Mouse (Mus musculus) brain, adult 2 months (tissue): ENCODE measurements around the gene Hsd11b1.
"Not testable (repeated sequence)": the region's sequence is repeated elsewhere in the genome, so short reads cannot be mapped to it uniquely, and the experiment has no call there.

Experiments
- DNase-seq: peaks from one replicate; pipeline ENCODE4 v3.0.0; 2011; ENCODE audit warnings: low read depth, low spot score

Gene Hsd11b1

DNA sequence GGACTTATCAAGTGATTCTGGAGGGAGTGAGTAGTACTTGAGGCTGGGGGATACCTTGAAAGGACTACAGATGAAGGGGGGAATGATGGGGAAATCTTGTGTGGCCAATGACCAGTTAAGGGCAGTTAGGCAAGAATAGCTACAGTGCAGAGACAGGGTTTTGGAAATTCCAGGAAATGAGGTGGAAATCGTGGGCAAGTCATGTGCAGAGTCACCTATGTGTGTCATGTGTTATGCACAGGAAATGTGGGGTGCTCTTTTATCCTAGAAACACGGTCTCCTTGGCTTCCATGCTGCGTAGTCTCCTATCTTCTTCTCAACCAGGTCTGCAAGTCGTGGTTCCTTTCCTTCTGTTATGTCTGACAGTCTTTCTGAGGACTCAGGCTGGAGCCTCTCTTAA lies 15.6 kb upstream of the Hsd11b1 start:
- no peak for DNase-seq

DNA sequence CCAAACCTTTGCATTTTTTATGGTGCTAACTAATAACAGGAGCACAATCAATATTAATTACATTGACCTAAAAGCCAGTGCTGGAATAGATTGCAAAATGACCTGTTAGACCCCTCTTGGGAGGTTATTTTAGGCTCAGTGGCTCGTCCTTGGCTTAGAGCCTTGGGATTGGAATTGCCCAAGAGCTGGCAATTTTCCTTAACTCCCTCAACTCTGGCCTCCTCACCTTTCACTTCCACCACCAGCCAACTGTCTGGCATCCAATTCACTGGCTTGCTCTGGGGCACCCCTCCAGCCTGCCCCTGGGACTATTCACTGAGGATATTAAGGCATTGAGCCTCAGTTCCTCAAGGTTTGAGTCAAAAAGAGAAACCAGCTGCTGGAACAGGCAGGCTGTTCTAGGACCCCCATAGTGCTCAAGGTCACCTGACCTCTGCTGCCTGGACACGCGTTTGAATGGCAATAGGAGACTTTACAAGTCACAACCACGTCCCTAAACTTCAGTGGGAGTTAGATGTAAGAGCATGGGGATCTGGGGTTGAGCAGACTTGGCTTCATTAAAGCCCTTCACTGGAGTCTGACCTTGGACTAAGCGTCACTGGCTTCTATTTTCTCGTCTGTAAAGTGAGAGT lies 14.7 kb upstream of the Hsd11b1 start:
- no peak for DNase-seq

DNA sequence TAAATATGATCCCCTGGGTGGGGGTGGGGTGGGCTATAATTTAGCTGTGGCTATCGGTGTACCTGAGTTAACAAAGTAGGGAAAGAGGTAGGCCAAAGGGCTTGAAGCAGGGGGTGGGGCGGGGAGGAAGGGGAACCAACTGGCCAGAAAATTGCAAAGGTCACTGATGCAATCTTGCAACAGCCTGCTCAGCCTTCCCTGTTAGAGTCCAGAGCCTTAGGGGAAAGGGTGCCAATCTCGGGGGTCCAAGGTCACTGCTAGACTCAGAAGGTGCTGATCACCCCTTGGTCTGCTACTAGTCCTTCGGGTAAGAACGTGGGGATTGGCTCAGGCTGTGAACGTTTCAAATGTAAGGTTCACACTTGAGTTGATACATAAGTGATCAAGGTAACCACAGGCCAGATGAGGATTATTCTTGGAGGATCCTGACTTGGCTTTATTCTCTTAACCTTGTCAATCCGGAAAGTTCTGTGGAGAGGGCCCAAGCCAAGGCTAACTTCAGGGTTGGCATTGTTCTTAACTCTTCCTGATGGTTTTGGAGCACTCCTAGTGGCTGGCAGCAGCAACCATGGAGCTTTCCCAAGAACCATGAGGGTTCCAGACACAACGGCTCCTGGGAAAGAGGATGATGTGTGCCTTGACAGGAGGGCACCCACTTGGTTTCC lies 10.7 kb upstream of the Hsd11b1 start:
- DNase-seq = no peak

DNA sequence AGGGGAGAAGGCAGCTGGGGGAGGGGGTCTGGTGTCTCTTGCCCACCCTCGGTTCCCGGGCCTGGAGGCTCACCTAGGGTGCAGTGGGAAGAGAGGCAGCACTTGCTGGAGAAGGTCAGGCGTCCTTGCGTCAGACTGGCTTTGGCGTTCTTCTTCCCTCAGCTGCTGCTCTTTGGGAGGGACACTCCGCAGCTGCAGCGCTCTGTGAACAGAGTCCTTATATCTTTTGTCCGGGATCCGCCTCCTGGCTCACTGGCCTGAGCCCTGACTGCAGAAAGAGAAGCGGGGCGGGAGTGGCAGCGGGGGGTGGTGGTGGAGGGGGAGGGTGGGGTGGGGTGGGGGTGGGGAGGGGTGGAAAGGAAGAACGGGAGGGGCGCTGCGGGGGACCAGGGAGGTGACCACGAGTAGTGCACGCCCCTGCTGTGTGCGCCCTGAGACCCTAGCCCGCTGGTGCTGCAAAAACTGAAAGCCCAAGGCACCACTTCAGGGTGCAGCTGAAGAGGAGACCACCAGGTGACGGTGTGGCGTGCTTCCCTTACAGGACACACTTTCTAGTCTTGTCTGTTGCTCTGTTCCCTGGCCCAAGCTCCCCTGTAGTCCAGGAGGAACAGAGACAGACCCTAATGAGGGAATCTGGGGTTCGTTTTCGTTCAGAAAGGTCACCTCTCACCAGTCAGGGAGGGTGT lies 9.2 kb upstream of the Hsd11b1 start, which contains the start of gene G0s2:
G0s2 (minus strand) TSS at position 302 of the 686 bp plus-strand sequence.
- DNase-seq = peak; percentile 90

DNA sequence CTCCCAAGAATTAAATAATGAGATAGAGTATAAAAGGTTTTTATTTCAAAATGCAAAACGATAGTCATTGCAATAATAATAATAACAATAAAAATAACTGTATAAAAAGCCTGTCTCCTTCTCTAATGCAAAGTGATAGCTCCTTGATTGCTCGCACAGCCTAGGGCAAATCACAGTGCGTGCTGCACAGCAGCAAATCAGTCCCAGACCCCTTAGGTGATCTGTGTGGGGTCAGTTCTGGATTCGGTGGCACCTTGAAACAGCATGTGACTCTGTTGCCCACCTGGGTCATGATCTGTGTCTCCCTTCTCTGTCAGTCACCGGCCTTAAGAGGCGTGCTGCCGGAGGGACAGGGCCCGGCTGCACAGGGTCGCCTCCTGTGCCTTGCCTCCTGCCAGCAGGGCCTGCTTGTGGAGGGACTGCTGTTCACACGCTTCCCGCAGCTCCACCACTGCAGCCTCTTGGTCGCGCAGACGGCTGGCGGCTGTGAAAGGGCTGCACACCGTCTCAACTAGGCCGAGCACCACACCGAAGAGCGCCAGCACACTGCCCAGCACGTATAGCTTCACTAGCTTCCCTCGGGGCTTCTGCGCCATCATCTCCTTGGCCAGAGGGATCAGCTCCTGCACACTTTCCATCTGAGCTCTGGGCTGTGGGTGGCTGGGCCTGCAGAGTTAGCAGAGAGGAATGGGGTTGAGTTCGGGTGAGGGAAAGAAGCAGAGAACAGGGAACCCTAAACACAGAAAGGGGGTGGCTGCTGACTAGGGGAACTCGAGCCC lies 8.5 kb upstream of the Hsd11b1 start:
- peak; percentile 67 for DNase-seq

DNA sequence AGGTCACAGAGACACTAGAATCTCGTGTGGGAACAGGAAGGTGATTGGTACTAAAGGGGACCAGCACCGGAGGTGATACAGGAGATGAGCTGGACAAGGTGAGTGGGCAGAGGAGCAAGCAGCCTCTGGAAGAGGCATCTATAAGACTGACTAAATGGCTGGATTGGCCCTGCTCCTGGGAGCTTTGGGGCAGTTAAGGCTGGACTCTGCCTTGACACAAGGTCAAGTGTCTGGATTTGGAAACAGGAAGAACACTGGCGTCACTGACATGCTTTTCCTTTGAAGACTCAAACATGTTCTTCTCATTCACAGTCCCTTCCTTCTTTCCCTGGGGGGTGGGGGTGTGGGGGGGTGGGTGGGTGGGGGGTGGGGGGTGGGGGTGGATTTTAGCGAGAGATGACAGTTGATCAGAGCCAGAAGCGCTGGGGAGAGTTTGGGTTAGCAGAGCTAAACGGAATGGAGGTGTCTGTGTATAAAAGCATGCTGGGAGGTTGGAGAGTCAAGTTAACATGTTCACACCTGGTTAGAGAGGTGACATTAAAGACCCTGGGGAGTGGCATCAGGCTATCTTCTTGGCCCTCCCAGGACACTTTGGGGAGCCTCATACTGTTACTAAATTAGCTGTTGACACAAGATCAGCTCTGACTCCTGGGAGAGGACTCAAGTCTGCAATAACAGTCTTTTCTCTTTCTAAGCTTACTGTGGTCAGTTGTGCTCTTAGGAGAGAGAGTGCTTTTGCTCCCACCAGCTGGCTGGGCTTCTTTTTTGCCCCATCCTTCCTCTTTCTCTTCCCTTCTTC lies 7.3 kb upstream of the Hsd11b1 start:
- DNase-seq = no peak

GRCm38 (mm10) chr1:193265734-193266133 lies 1.9 kb upstream of the Hsd11b1 start:
- DNase-seq = no peak

DNA sequence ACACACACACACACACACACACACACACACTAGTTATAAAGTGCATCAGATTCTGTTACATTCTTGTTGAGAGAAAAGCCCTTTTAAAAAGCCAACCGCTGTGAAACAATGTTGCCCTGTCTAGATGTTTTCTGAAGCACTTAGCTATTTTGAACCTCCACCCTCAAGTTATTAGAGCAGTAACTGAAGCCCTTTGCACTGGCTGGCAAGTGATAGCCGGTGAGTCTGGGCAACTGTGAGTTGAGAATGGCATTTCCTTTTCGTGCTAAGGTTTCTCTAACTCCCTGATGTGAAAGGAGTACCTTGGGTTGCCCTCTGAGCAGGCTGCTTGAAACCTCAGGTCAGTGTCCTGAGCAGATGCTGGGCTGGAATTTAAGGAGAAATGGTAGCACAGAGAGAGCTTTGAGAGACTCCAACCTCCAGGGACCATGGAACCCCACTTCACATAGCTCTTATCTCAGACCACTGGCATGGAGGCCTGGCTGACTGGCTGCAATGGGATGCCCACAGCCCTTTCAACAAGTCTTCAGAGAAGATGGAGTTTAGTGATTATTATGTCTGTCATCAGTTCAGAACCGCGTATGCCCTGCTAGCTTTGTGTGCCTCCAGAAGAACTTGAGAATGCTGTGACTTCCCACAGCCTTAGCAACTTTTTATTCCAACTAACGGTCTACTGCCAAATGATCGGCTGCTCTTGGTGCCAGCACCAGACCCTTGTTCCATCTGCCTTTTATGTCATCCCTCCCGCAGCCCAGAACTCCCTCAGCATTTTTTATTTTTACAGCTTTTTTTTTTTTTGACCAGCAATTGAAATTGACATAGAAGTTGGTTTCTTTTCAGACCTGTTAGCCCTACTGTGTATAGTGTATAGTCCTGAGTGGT lies 608 bp downstream of the Hsd11b1 start:
- DNase-seq = no peak

GRCm38 (mm10) chr1:193261897-193262548 lies 1.9 kb downstream of the Hsd11b1 start:
- DNase-seq = no peak

DNA sequence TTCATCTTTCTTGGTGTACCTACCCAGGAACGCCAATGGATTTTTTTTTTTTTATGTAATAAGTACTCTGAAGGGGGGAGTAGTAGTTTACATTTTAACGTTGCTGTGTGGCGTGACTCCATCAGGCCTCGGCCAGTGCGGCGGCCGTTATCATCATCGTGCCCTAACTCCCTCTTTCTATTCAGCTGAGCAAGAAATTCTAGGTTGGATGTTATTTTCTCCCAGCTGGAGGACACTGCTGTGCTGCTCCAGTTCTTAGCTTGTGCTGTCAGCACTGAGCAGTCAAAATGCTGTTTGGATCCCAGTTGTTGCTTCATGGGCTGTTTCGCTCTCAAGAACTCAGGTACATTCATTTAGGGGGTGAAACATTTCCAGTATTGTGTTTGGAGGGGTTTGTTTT lies 4.3 kb downstream of the Hsd11b1 start:
- DNase-seq = no peak

DNA sequence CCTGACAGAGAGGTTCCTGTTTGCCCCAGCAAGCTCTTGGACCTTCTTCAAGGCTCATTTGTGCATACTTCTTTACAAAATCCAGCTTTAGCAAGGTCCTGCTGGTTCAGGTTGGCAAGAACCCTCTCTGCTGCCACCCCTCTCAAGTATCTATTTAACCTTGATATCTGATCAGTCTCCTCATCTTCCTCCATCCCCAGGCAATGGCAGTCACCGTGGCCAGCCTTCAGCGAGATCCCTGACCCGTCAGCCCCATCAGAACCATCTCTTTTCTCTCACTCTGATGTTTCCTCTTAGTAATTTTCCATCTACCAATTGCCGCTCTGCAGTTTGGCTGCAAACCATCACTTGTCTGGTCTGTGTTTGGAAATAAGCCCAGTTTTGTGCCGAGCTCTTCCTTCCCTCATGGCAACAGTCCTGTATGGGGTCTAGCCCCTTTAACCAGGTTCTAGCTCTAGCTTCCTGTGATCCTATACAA lies 7.2 kb downstream of the Hsd11b1 start:
- peak; percentile 81 for DNase-seq

GRCm38 (mm10) chr1:193256289-193256577 lies 7.6 kb downstream of the Hsd11b1 start:
- DNase-seq = no peak

- peak; percentile 87 for DNase-seq
Measured at GRCm38 (mm10) chr1:193255488-193256288, 8.2 kb downstream of the Hsd11b1 start.

GRCm38 (mm10) chr1:193255032-193255431 lies 8.8 kb downstream of the Hsd11b1 start:
- DNase-seq = no peak

DNA sequence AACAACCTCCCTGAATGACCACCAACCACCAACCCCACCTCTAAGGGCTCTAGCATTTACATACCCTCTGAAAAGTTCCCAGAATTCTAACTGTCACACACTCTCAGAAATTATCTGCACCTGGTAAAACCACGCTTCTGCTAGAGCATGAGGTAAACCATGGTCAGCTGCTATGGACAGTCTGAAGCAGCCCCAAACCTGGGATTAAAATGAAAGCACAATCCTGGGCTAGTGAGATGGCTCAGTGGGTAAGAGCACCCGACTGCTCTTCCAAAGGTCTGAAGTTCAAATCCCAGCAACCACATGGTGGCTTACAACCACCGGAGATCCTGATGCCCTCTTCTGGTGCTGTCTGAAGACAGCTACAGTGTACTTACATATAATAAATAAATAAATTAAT lies 10.0 kb downstream of the Hsd11b1 start:
- not testable (repeated sequence) for DNase-seq

- no peak for DNase-seq
Measured at GRCm38 (mm10) chr1:193252616-193253015, 11.3 kb downstream of the Hsd11b1 start.

DNA sequence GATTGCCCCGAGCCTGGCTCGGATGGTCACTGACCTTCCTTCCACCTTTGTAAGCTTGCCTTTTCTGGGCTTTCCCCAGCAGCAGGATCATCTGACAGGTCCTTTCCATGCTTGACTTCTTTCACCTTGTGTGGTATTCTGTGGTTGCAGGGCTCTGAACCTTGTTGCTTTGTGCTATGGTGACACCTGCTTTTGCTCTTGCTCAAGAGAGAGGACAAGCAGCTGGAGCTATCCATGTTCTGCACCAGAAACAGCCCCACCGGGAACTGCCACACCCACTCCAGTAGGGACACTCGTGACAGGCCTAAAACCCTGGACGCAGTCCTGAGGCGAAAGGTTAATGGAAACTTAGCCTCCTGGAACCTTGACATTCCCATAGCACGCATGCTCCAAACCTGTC lies 12.5 kb downstream of the Hsd11b1 start:
- DNase-seq = no peak

GRCm38 (mm10) chr1:193250026-193250425 lies 13.8 kb downstream of the Hsd11b1 start:
- peak; percentile 74 for DNase-seq

- no peak for DNase-seq
Measured at GRCm38 (mm10) chr1:193244235-193244634, 19.6 kb downstream of the Hsd11b1 start.
